Comparison of ENCODE assay signal across 21 mouse cellular contexts in genomic region chr2:18831031-18831774, GRCm38 (mm10).
DNase-seq lines count a peak whose midpoint lies in the region; ATAC-seq and TF ChIP-seq lines count a peak whose summit lies in the region.
"Had no signal": no experiment of that assay in that cellular context is flagged by ENCODE, and none has a peak within 500 bp of the region (broad histone marks: within the 10 kb centered on the region; RNA-seq: fewer than 3 reads in every experiment).

No protein-coding gene starts in this region.

- peaks cover 4% of the 10 kb centered on the region; the same call in 1 of the 2 replicates for H3K4me1 ChIP-seq in heart, embryonic 15.5 days (replicated peaks)
- no peaks in the 10 kb centered on the region for H3K4me1 ChIP-seq in heart, embryonic 10.5 days
- no peaks in the 10 kb centered on the region for H3K4me1 ChIP-seq in lung, embryonic 15.5 days
- no peaks in the 10 kb centered on the region for H3K4me1 ChIP-seq in lung, adult 2 months (ENCODE audit: control insufficient read depth, insufficient read depth, low read length)
- H3K4me1 ChIP-seq in lung, postnatal 0 days (ENCODE audit: insufficient read depth, low read depth, low read length): no peaks in the 10 kb centered on the region
- H3K4me1 ChIP-seq: embryonic facial prominence, embryonic 13.5 days; forebrain, embryonic 12.5 days; liver, embryonic 12.5 days; stomach, embryonic 15.5 days had no signal

- H3K9me3 ChIP-seq in heart, embryonic 15.5 days (replicated peaks): no peaks in the 10 kb centered on the region
- H3K9me3 ChIP-seq in heart, embryonic 10.5 days: no peaks in the 10 kb centered on the region
- no peaks in the 10 kb centered on the region for H3K9me3 ChIP-seq in lung, embryonic 15.5 days
- no peaks in the 10 kb centered on the region for H3K9me3 ChIP-seq in lung, postnatal 0 days (ENCODE audit: low read length)
- H3K9me3 ChIP-seq: embryonic facial prominence, embryonic 13.5 days; forebrain, embryonic 12.5 days; liver, embryonic 12.5 days; stomach, embryonic 15.5 days had no signal

- TF ChIP-seq POLR2A in lung, adult 2 months (IDR thresholded peaks at IDR 0.05; ENCODE audit: borderline replicate concordance, extremely low read depth, low read depth, low read length): no peak

- no peak for DNase-seq in heart, embryonic 10.5 days (ENCODE audit: low spot score)
- DNase-seq in lung, adult 2 months: no peak
- peak; percentile 66 for DNase-seq in lung, postnatal 0 days (ENCODE audit: low spot score)
- no peak for DNase-seq in left cerebral cortex, postnatal 10 days (ENCODE audit: extremely low spot score in 1 of 2, low spot score in 2 of 2)
- DNase-seq in cerebellum, postnatal 36 days: no peak
- DNase-seq: adrenal gland, postnatal 10 days; cerebellum, adult 18-20 months; cerebellum, postnatal 25 days; embryo, embryonic 11 days; gastrocnemius, postnatal 36 days; layer of hippocampus, adult 9-11 months; thymus, adult 18-20 months; thymus, postnatal 4 days had no signal

- no peaks in the 10 kb centered on the region for H3K27me3 ChIP-seq in heart, embryonic 15.5 days
- H3K27me3 ChIP-seq in heart, embryonic 10.5 days (ENCODE audit: insufficient read depth, poor library complexity, severe bottlenecking): no peaks in the 10 kb centered on the region
- H3K27me3 ChIP-seq in lung, embryonic 15.5 days: peaks cover 20% of the 10 kb centered on the region; the same call in 1 of the 2 replicates
- no peaks in the 10 kb centered on the region for H3K27me3 ChIP-seq in lung, postnatal 0 days (replicated peaks; ENCODE audit: insufficient read depth, low read length)
- H3K27me3 ChIP-seq: embryonic facial prominence, embryonic 13.5 days; forebrain, embryonic 12.5 days; liver, embryonic 12.5 days; stomach, embryonic 15.5 days had no signal

- TF ChIP-seq EP300 in lung, postnatal 0 days (IDR thresholded peaks at IDR 0.05): no peak

- H3K27ac ChIP-seq in heart, embryonic 15.5 days: peak overlapping the region; percentile 43; the same call in 1 of the 2 replicates
- no peak overlapping the region for H3K27ac ChIP-seq in heart, embryonic 10.5 days
- no peak overlapping the region for H3K27ac ChIP-seq in lung, embryonic 15.5 days
- no peak overlapping the region for H3K27ac ChIP-seq in lung, postnatal 0 days (ENCODE audit: low read length)
- H3K27ac ChIP-seq: embryonic facial prominence, embryonic 13.5 days; forebrain, embryonic 12.5 days; liver, embryonic 12.5 days; stomach, embryonic 15.5 days had no signal

- no peak overlapping the region for H3K9ac ChIP-seq in heart, embryonic 15.5 days
- H3K9ac ChIP-seq in lung, embryonic 15.5 days: no peak overlapping the region
- no peak overlapping the region for H3K9ac ChIP-seq in lung, postnatal 0 days (replicated peaks; ENCODE audit: low read depth)
- H3K9ac ChIP-seq: embryonic facial prominence, embryonic 13.5 days; forebrain, embryonic 12.5 days; liver, embryonic 12.5 days; stomach, embryonic 15.5 days had no signal

- TF ChIP-seq CTCF in lung, adult 2 months (IDR thresholded peaks at IDR 0.05; ENCODE audit: insufficient read depth, low read length): no peak
- no peak for TF ChIP-seq CTCF in lung, postnatal 0 days (IDR thresholded peaks at IDR 0.05)

- 37% methylated on average over 6 of the region's 6 CpGs for WGBS in heart, embryonic 15.5 days
- 58% methylated on average over 6 of the region's 6 CpGs for WGBS in heart, embryonic 10.5 days
- 22% methylated on average over 6 of the region's 6 CpGs for WGBS in lung, embryonic 15.5 days
- WGBS in lung, adult 2 months: 41% methylated on average over 6 of the region's 6 CpGs
- WGBS in lung, postnatal 0 days: 31% methylated on average over 6 of the region's 6 CpGs

- H3K4me2 ChIP-seq in heart, embryonic 15.5 days: no peak overlapping the region
- H3K4me2 ChIP-seq in lung, embryonic 15.5 days: no peak overlapping the region
- H3K4me2 ChIP-seq in lung, postnatal 0 days (replicated peaks; ENCODE audit: low read depth, low read length): no peak overlapping the region
- H3K4me2 ChIP-seq: embryonic facial prominence, embryonic 13.5 days; forebrain, embryonic 12.5 days; liver, embryonic 12.5 days; stomach, embryonic 15.5 days had no signal

- no peak overlapping the region for H3K4me3 ChIP-seq in heart, embryonic 15.5 days
- H3K4me3 ChIP-seq in heart, embryonic 10.5 days: no peak overlapping the region
- no peak overlapping the region for H3K4me3 ChIP-seq in lung, embryonic 15.5 days
- no peak overlapping the region for H3K4me3 ChIP-seq in lung, adult 2 months (replicated peaks; ENCODE audit: extremely low read depth, low read depth, low read length)
- no peak overlapping the region for H3K4me3 ChIP-seq in lung, postnatal 0 days (ENCODE audit: low read depth, low read length)
- H3K4me3 ChIP-seq: embryonic facial prominence, embryonic 13.5 days; erythroblast, embryonic 14.5 days; forebrain, embryonic 12.5 days; liver, embryonic 12.5 days; stomach, embryonic 15.5 days had no signal

- no peaks in the 10 kb centered on the region for H3K36me3 ChIP-seq in heart, embryonic 15.5 days
- no peaks in the 10 kb centered on the region for H3K36me3 ChIP-seq in heart, embryonic 10.5 days
- H3K36me3 ChIP-seq in lung, embryonic 15.5 days: no peaks in the 10 kb centered on the region
- no peaks in the 10 kb centered on the region for H3K36me3 ChIP-seq in lung, postnatal 0 days (ENCODE audit: insufficient read depth, low read length)
- H3K36me3 ChIP-seq: embryonic facial prominence, embryonic 13.5 days; forebrain, embryonic 12.5 days; liver, embryonic 12.5 days; stomach, embryonic 15.5 days had no signal

- intact Hi-C loops in left cerebral cortex, postnatal 10 days (cut with DNase I): no loop called here

- 0 out of 2 replicates have a peak, but pooled peaks have one; percentile 57 for ATAC-seq in heart, embryonic 15.5 days (replicated peaks; ENCODE audit: insufficient number of reproducible peaks, insufficient read depth, low FRiP score, low read depth)
- ATAC-seq in lung, embryonic 15.5 days (ENCODE audit: borderline replicate concordance, extremely low read depth, low FRiP score, low TSS enrichment): peak; percentile 69; the same call in 1 of the 2 replicates
- ATAC-seq in lung, postnatal 0 days: peak; percentile 87
- ATAC-seq: intestine, postnatal 0 days; liver, embryonic 12.5 days had no signal
